Mouse (Mus musculus): ENCODE data around the gene Adgre1.

DNA sequence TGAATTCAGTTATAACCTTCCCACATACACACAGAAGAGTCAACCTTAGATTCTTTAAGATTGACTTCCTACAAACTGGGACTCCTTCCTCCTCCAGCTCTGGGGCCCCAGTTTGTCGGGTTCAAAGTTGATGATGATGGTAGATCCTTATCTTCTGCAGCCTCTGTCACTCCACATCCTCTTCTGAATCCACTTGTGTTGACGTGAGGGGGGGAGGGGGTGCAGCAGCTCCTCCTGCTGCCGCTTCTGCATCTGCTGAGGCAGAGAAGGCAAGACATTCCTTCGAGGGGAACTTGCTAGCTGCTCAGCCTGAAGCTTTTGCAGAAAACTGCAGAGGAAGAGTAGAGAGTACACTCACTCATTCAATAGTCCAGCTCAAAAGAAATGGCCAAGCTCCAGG, 16.9 kb upstream of the Adgre1 start:
- TF ChIP-seq POLR2A (IDR thresholded peaks at IDR 0.05; ENCODE audit: insufficient read depth, low read depth, low read length) (no peak), CTCF (IDR thresholded peaks at IDR 0.05; ENCODE audit: insufficient read depth, low read depth, low read length) (no peak)

Data from olfactory bulb, adult 2 months (tissue).